Mouse (Mus musculus) lung, postnatal 4 days (tissue): Measurements from ENCODE around the gene Yif1b.
"Not testable (repeated sequence)": the region's sequence is repeated elsewhere in the genome, so short reads cannot be mapped to it uniquely, and the experiment has no call there.

Experiments
- DNase-seq, 2 experiments: peaks; one replicate each; pipeline ENCODE4 v3.0.0; 2021

Gene Yif1b

DNA sequence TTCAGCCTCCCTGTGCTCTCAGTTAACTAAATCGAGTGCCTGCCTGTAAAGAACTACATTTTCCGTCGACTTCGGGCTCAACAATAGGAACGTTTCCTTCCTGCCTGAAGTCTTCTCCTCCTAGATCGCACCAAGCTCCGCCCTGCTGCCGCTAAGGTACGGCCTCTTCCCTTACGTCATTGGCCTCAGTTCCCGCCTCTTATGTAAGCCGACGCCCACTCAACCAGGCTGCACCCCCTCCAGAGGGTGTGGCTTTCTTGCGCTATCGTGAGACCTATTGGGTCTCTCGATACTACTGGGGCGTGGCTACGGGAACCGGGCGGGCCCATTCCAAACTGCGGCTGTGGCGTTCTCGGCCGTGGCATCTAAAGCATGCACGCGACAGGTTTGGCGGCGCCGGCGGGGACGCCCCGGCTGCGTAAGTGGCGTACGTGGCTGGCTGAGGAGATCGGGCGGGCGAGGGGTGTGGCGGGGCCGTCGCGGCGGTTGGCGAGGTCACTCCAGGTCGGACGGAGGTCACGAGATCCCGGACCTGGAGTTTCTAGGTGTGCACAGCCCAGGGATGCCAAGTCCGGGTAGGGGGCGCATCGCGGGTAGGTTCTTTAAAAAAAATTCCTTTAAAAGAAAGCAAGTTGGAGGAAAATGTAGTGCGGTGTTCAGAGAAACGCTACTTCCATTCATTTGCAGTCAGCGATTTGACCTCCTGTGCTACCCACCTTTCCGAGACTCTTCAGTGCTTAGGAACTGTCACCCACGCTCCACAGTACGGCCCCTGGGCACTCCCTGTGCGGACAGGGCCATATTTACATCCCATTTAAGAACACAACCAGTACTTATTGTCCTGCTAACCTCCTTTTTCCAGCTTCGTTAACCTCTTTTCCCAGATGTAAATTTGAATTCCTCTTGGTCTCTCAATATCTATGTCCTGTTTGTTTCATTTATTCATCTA, at the start of gene Yif1b:
TSS of gene Yif1b (plus strand) at position 311 of the 949 bp plus-strand sequence.
- peak; percentile 98 to 99 for DNase-seq

DNA sequence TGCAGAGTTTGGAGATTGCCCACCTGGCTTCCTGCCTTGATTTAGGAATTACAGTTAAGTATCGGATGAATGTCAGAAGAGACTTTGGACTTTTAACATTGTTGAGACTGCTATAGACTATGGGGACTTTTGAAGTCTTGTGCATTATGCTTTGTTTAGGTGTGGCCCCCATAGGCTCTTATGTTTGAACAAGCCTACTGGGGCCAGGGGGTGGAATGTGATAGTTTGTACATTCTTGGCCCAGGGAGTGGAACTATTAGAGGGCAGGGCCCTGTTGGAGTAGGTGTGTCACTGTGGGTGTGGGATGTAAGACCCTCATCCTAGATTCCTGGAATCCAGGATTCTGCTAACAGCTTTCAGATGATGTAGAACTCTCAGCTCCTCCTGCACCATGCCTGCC, 43.9 kb upstream of the Yif1b start:
- DNase-seq, result not testable (repeated sequence)

DNA sequence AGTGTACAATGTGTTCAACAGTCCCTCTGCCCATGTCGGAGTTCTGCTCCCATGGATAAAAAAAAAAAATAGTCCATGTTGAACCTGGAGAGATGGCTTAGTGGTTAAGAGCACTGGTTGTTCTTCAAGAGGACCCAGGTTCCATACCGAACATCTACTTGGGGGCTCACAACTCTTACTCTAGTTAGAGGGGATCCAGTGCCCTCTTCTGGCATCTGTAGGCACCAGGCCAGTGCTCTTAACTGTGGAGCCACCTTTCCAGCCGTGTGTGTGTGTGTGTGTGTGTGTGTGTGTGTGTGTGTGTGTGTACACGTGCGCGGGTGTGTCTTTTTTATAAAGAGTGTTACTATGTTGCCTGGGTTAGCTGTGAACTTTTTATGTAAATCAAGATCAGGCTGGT, 35.6 kb upstream of the Yif1b start:
- DNase-seq, result no peak

DNA sequence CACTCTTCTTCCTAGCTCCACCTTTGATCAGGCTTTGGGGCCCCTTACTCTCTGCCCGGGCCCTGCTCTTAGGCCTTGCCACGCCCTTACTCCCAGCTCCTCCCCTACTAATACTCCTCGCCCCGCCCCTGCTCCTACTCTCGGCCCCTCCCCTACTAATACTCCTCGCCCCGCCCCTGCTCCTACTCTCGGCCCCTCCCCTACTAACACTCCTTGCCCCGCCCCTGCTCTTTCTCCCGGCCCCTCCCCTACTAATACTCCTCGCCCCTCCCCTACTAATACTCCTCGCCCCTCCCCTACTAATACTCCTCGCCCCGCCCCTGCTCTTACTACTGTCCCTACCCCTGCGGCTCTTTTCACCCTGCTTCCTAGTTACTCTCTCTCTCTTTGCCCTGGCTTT, 27.1 kb upstream of the Yif1b start:
- DNase-seq, result peak in 1 of 2 experiments; percentile 70

DNA sequence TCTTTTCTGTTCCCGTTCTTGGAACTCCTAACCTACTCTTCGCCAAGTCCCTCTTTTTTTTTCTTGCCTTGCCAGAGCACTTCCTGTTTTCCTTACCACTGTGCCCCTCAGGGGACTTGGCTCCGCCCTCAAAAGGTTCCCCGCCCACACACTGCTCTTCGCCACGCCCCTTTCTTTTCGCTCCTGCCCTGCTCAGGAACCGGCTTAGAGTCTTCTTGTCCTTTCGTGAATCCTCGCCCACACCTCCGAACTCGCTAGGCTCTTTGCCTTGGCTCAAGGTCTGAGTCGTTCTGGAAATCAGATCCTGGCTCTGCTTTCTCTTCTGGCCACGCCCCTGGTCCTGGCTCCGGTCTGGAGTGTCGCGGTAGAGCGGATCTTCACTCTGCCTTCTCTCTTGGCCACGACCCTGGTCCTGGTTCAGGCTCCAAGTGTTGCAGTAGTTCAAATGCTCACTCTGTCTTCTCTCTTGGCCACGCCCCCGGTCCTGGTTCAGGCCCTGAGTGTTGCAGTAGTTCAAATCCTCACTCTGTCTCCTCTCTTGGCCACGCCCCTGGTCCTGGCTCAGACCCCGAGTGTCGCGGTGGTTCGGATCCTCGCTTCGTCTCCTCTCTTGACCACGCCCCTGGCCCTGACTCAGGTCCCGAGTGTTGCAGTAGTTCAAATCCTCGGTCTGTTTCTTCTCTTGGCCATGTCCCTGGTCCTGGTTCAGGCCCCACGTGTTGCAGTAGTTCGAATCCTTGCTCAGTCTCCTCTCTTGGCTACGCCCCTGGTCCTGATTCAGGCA, 26.5 kb upstream of the Yif1b start:
- DNase-seq, result peak; percentile 95 to 96

DNA sequence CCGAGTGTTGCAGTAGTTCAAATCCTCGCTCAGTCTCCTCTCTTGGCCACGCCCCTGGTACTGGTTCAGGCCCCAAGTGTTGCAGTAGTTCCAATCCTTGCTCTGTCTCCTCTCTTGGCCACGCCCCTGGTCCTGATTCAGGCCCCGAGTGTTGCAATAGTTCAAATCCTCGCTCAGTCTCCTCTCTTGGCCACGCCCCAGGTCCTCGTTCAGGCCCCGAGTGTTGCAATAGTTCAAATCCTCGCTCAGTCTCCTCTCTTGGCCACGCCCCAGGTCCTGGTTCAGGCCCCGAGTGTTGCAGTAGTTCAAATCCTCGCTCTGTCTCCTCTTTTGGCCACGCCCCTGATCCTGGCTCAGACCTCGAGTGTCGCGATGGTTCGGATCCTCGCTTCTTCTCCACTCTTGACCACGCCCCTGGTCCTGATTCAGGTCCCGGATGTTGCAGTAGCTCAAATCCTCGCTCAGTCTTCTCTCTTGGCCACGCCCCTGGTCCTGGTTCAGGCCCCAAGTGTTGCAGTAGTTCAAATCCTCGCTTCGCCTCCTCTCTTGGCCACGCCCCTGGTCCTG, 25.8 kb upstream of the Yif1b start:
- DNase-seq, result peak; percentile 36 to 46

DNA sequence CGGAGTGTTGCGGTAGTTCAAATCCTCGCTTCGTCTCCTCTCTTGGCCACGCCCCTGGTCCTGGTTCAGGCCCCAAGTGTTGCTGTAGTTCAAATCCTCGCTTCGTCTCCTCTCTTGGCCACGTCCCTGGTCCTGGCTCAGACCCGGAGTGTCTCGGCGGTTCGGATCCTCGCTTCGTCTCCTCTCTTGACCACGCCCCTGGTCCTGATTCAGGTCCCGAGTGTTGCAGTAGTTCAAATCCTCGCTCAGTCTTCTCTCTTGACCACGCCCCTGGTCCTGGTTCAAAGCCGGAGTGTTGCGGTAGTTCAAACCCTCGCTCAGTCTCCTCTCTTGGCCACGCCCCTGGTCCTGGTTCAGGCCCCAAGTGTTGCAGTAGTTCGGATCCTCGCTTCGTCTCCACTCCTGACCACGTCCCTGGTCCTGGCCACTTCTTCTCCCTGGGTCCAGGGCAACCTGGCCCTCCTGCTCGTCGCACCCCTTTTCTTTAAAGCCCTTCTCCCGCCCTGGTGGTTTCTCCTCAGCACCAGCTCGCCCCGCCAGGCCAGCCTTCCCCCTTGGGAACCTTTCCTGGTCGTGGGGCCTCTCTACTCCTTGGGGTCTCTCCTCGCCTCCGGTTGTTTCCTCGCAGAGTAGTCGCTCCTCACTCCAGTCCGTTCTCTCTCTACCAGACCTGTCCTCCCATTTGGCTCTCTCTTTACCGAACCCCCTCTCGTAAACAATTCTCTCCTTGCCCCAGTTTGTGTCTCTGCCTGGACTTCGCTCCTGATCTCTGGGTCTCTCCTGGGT, 25.2 kb upstream of the Yif1b start:
- not testable (repeated sequence) for DNase-seq

DNA sequence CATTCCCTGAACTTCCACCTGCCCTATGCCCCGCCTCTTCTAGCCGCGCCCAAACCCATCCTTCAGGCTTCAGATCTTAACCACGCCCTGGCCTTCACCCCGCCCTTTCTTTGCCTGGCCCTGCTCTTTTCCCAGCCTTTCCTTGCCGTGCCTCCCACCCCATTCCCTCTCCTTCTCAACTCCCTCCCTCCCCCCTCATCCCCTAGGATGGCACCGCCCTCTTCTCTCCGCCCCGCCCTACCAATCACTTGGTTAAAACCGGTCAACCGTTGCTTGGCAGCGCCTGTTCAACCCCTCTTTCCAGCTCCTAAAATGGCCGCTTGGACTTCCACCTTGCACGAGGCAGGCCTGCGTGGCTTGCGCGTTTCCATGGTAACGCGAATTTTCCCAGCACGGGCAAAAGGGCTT, 24.4 kb upstream of the Yif1b start, which contains the start of gene Catsperg1:
TSS of gene Catsperg1 (minus strand) at position 361 of the 408 bp plus-strand sequence.
- peak; percentile 25 to 52 for DNase-seq

DNA sequence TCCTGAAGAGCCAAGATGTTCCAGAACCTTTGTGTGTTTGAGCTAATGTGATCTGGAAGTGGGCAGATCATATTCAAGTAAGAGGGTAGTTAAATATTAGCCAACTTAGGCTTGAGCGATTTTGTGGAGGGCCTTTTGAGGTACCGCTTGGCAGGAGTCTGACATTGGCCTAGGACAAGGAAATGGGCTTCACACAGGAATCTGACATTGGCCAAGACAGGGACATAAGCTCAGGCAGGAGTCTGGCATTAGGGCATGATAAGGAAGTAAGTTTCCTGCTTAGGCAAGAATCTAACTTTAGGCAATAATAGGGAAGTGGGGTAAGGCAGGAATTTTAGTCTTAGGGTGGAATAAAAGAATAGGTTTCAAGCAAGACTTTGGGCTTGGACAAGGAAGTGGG, 23.9 kb upstream of the Yif1b start:
- no peak for DNase-seq

DNA sequence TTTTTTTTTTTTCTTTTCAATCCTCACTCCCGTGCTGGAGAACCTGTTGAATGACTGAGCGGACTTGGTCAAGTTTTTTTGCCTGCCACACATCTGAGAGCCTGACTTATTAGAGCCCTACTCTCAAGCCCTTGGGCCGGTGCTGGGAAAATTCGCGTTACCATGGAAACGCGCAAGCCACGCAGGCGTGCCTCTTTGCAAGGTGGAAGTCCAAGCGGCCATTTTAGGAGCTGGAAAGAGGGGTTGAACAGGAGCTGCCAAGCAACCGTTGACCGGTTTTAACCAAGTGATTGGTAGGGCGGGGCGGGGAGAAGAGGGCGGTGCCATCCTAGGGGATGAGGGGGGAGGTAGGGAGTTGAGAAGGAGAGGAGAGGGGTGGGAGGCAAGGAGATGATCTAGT, 23.3 kb upstream of the Yif1b start:
- no peak for DNase-seq

DNA sequence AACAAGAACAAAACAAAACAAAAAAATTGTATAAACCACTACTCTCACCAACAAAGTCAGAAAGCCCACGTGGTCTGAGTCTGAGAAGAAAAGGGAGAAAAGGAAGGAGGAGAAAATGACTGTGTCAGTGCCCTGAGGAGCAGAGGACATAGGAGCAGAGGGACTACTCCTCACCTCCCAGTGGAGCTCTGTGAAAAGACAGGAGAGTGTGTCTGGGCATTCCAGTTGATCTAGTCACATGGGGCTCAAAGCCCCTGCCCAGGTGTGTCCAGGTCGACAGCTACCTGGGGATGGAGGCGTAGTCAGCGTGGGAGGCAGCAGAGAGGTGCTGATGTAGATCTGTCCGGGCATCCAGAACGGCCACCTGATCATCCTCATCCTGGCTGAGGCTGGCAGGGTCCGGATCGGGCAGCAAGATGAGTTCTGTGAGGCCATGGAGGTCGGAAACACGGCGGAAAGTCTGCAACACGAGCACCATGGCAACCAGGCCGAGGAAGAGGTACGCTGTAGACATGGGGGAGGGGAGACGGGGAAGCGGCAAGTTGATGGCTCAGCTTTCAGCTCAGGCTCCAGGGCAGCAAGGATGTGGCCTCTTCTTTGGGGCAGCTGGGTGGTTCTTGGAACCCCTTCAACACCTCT, 13.3 kb upstream of the Yif1b start:
- DNase-seq, result no peak

DNA sequence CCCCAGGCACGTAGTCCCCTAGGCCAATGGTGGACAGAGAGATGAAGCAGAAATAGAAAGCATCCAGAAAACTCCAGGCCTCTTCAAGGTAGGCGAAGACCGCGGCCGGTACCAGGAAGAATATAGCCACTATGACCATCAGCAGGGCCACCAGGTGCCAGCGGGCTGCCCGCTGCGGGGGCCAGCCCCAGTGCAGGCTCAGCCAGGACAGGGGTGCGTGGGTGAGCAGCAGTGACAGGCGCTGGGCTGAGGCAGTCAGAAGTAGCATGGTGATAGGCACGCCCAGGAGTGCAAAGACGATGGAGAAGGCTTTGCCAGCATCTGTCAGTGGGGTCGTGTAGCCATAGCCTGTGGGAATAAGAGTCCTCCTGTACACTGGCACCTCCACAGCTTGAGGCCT, 12.6 kb upstream of the Yif1b start:
- DNase-seq, result no peak

DNA sequence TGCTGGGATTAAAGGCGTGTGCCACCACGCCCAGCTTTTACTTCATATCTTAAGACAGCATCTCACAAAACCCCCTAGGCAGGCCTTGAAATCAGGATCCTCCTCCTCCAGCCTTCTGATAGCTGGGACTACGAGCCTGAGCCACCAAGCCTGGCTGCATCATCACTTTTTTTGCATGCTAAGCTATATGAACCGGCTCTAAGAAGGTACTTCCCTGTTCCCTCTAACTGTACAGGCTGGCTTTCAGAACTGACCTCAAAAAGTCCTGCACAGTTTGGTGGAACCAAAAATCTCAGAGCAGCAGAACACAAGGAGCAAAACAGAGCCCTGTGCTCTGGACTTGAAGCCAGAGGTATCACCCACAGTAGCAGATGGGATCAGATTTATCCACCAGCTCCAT, 9.9 kb upstream of the Yif1b start:
- DNase-seq, result no peak

DNA sequence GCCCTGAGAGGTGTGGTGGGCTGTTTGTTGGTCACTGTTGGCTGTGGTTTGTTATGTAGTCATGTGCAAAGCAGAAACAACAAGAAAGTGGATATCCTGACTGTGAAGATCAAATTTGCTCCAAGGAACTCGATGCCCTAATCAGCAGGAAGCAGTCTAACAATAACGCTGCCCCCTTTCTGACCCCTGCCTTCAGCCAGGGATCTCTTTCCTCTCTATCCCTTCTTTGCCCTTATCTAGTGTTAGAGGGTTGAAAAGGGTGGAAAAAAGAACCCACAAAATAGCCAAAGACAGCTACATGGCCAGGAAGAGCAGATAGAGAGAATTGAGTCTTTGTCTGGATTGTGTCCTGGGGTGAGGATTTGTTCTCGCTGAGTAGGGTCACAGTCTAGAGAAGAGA, 7.6 kb upstream of the Yif1b start:
- DNase-seq, result no peak

DNA sequence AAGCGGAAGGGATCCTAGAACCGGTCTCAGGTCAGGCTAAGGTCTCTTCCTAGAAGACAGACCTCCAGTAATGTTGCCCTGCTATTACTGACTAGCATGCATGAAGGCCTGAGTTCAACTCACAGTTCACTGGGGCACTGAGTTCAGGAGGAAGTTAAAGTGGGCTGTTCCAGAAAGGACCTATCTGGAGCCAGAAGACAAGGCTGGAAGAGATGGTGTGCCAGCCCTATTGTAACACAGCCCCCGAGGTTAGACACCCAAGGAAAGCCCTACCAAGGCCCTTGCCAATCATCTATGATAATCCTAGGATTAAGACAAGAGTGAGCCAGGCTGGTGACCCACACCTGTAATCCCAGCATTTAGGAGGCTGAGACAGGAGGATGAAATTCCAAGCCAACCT, 6.6 kb upstream of the Yif1b start:
- DNase-seq, result no peak

DNA sequence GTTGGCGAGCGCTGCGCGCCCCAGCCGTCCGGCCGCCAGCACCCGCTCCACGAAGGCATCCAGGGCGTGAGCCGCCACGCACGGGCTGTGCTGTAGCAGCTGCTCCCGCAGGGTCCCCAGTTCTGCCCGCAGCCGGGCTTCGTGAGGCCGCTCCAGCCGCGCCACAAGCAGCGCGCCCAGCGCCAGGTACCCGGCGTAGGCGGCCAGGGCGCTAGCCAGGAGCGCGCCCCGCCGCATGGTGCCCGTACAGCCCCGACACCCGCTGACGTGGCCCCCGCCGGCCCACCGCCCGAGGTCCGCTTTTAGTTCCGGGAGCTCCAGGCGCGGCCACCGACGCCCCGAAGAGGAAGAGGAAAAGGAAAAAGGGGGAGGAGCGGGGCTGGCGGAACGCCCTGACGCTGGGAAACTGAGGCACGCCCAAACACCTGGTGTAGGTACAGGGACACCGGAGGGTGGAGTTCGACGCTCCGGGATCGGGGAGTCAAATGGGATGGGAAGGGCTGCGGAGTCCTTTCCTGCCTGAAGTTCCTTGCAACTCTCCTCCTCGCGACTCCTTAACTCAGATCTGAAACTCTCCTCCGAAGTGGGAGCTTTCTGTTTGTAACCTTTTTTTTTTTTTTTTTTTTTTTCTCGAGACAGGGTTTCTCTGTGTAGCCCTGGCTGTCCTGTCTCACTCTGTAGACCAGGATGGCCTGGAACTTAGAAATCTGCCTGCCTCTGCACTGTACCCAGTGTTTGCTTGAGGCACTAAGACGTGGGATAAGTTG, 5.7 kb upstream of the Yif1b start, which contains the start of gene Kcnk6:
TSS of gene Kcnk6 (minus strand) at position 269 of the 767 bp plus-strand sequence.
- DNase-seq, result peak; percentile 72 to 77

DNA sequence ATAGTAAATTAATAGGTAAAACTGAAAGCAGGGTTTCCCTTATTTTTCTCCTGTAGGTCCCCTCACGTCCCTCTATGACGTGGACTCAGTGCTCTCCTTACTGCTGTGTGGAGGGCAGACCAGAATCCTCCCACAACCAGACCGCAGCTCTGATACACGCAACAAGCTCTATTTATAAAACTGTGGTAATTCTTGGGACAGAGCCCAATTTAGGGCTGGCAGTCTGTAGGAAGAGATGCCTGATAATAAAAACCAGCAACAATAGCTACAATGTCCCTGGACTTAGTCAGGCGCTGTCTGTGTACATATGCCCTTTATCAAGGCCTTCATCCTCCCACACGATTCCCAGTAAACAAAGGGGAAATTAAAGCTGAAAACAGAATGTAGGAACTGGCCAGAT, 4.4 kb upstream of the Yif1b start:
- peak; percentile 39 to 43 for DNase-seq

DNA sequence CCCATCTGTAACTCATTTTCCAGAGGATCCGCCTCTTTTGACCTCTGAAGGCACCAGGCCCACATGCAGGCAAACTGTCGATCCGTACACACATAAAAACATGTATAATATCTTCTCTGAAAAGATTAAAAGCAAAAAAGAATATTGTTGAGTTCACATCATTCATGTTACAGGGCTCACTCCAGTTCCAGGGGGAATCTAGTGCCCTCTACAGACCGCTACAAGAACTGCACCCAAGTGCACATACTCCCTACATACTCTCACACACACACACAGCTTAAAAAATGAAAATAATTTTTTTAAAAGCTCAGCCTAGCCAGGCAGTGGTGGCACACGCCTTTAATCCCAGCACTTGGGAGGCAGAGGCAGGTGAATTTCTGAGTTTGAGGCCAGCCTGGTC, 3.5 kb upstream of the Yif1b start:
- DNase-seq, result no peak

DNA sequence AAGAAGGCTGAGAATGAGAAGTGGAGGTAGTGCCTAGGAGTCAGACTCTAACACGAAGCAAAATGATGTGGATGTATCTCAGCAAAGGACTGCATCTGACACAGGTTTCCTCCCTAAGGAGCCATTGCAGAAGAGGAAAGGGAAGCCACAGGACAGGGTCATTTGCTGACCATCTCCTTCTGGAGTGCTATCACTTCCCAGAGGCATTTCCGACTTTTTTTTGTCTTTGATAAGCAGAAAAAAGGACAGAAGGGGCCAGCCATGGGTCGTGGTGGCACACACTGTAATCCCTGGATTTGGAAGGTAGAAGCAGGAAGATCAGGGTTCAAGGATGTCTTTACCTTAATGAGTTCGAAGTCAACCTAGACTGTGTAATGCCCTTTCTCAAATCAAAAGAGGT, 1.5 kb upstream of the Yif1b start:
- no peak for DNase-seq

DNA sequence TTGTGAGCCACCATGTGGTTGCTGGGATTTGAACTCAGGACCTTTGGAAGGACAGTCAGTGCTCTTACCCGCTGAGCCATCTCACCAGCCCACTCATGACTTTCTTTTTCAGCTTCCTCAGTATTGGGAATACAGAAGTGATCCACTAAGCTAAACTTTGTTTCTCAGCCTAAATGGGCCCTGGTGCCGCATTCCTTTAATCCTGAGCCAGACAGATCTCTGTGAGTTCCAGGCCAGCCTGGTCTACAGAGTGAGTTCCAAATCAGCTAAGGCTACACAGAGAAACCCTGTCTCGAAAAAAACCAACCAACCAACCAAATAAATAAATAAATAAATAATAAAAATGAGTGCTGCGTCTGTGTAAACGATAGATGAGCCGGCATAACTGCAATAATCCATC, 533 bp upstream of the Yif1b start:
- not testable (repeated sequence) for DNase-seq

DNA sequence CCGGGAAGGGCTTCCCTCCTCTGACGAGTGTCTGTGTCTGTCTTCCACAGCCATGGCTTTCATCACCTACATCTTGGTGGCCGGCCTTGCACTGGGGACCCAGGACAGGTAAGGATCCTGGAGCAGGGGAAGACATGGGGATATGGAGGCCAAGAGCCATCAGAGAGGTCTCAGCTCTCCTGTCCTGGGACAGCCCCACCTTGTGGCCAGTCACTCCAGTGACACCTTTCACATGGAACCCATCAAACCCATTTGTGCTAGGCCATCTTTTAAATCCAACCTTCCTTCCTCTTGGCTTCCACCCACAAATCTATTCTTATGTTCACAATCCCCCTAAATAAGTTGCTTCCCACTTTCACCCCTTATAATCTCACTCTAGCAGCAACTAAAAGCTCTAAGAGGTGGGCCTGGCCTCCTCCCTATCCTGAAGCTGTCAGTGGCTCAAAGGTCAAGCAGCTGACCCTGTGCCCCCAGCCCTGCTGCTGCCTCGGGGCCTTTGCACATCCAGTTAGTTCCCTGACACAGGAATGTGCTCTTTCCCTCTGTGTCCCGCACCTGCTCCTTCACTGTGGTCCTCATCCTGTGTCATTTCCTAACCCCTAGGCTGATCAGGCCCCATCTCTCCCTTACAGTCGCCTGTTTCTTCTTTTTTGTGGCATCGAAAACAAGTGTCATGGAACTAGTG, 6.7 kb downstream of the Yif1b start:
- peak in 1 of 2 experiments; percentile 60 for DNase-seq
